Mouse (Mus musculus) left cerebral cortex, adult 2 months (tissue): ENCODE data around the gene Ccdc85c. TPM values are rescaled to one million over a fixed set of nuclear protein-coding genes. Genes with fewer than 3 reads are reported as not detected.
A peak's percentile ranks its signal among the peaks of the same experiment; 100 is the strongest.

Experiments used
- DNase-seq, 2 experiments: peaks; one replicate each; pipeline ENCODE4 v3.0.0; 2021 to 2022; ENCODE audit warnings: low spot score in 2 of 2, mixed read lengths in 1 of 2; ENCODE audit errors: extremely low spot score in 1 of 2
- H3K27ac ChIP-seq: fragments of 200-600 bp; 2 replicates; pipeline ENCODE4 v1.8.1; 2022
- H3K4me3 ChIP-seq: fragments of 200-600 bp; 2 replicates; pipeline ENCODE4 v1.8.1; 2022
- CTCF ChIP-seq: fragments of 200-600 bp; IDR thresholded peaks from 2 replicates; pipeline ENCODE4 v1.8.1; 2022; ENCODE audit warnings: antibody characterized with exemption, mild to moderate bottlenecking, moderate library complexity
- intact Hi-C: fragments of 180-260 bp; cut with DNase I; formaldehyde crosslinking; loops from one replicate; pipeline ENCODE4 v1.15.1; 2025
- total RNA-seq, 2 experiments: library from RNA; stranded (reverse); gene quantifications; 2 replicates each; pipeline ENCODE4 v1.2.3; 2021

Gene Ccdc85c
- total RNA-seq, 2 experiments from 2014 or later = 73.7 to 79.3 TPM

- intact Hi-C loops = no loop called here
- Histone ChIP-seq H3K27ac (no peak overlapping the region), H3K4me3 (no peak overlapping the region)
- no peak for DNase-seq
- TF ChIP-seq CTCF = no peak
These were observed 100.4 kb downstream of the Ccdc85c start for GRCm38 (mm10) chr12:108174606-108175505.

GRCm38 (mm10) chr12:108172639-108173038 is 102.6 kb downstream of the Ccdc85c start:
- Histone ChIP-seq H3K4me3 (no peak overlapping the region), H3K27ac (no peak overlapping the region)
- TF ChIP-seq CTCF = no peak
- no peak for DNase-seq
- intact Hi-C loops = no loop called here

- intact Hi-C loops = no loop called here
- no peak overlapping the region for H3K27ac ChIP-seq
- no peak overlapping the region for H3K4me3 ChIP-seq
- TF ChIP-seq CTCF = no peak
- DNase-seq = no peak
These were observed 103.9 kb downstream of the Ccdc85c start for GRCm38 (mm10) chr12:108171336-108171735.

GRCm38 (mm10) chr12:108170467-108170866 is 104.8 kb downstream of the Ccdc85c start:
- intact Hi-C loops = no loop called here
- TF ChIP-seq CTCF = no peak
- Histone ChIP-seq H3K4me3 (no peak overlapping the region), H3K27ac (no peak overlapping the region)
- no peak for DNase-seq

- no peak for TF ChIP-seq CTCF
- intact Hi-C loops = no loop called here
- Histone ChIP-seq H3K4me3 (no peak overlapping the region), H3K27ac (no peak overlapping the region)
- DNase-seq = no peak
These were observed 106.3 kb downstream of the Ccdc85c start for GRCm38 (mm10) chr12:108168909-108169308.

GRCm38 (mm10) chr12:108163706-108164105 is 111.5 kb downstream of the Ccdc85c start:
- no peak for DNase-seq
- H3K4me3 ChIP-seq = no peak overlapping the region
- intact Hi-C loops = no loop called here
- TF ChIP-seq CTCF = no peak
- H3K27ac ChIP-seq = no peak overlapping the region

GRCm38 (mm10) chr12:108162036-108162435 is 113.2 kb downstream of the Ccdc85c start:
- TF ChIP-seq CTCF = peak; percentile 58
- intact Hi-C loops = no loop called here
- Histone ChIP-seq H3K4me3 (no peak overlapping the region), H3K27ac (no peak overlapping the region)
- no peak for DNase-seq

GRCm38 (mm10) chr12:108159863-108160262 is 115.4 kb downstream of the Ccdc85c start:
- intact Hi-C loops = no loop called here
- TF ChIP-seq CTCF = peak; percentile 13
- no peak for DNase-seq
- Histone ChIP-seq H3K4me3 (no peak overlapping the region), H3K27ac (no peak overlapping the region)

Other genes with a start within 250 kb of the Ccdc85c start
- 100 to 1,000 TPM; 167 to 185 TPM for gene Setd3, start 96.1 kb downstream of the Ccdc85c start, total RNA-seq
- gene Ccnk, start 95.8 kb downstream of the Ccdc85c start, total RNA-seq = 10 to 100 TPM; 30.4 to 33.4 TPM
- gene Hhipl1, start 30.8 kb upstream of the Ccdc85c start, total RNA-seq = 1 to 10 TPM; 7.1 to 7.4 TPM
- 100 to 1,000 TPM; 270 to 290 TPM for gene Cyp46a1, start 59.0 kb upstream of the Ccdc85c start, total RNA-seq
- 10 to 100 TPM; 65.7 to 68.2 TPM for gene Eml1, start 95.5 kb upstream of the Ccdc85c start, total RNA-seq